Mouse (Mus musculus): ENCODE measurements around the gene Pfn1. TPM values are rescaled to one million over a fixed set of nuclear protein-coding genes. Genes with fewer than 3 reads are reported as not detected.

Gene Pfn1
- polyA plus RNA-seq, 1 experiment from 2014 or later: 2,065 TPM

GRCm38 (mm10) chr11:70697376-70697775, 42.9 kb upstream of the Pfn1 start:
- no peaks in the 10 kb centered on the region for H3K9me3 ChIP-seq (ENCODE audit: control insufficient read depth, low read depth, low read length)
- no peaks in the 10 kb centered on the region for H3K27me3 ChIP-seq (ENCODE audit: control insufficient read depth, insufficient read depth, low read length)
- peaks cover 15% of the 10 kb centered on the region; the same call in 1 of the 2 replicates for H3K4me1 ChIP-seq (ENCODE audit: control insufficient read depth, insufficient read depth, low read length)
- 74% methylated on average over 3 of the region's 3 CpGs for WGBS
- H3K9ac ChIP-seq (replicated peaks; ENCODE audit: low read depth, low read length): no peak overlapping the region
- no peaks in the 10 kb centered on the region for H3K36me3 ChIP-seq (ENCODE audit: control insufficient read depth, insufficient read depth, low read length)
- ATAC-seq (ENCODE audit: insufficient number of reproducible peaks, insufficient read depth, low FRiP score, low read depth): no peak
- H3K27ac ChIP-seq (ENCODE audit: low read length): no peak overlapping the region
- H3K4me3 ChIP-seq (ENCODE audit: low read depth, low read length): no peak overlapping the region
- no peak overlapping the region for H3K4me2 ChIP-seq (replicated peaks; ENCODE audit: low read depth, low read length)

DNA sequence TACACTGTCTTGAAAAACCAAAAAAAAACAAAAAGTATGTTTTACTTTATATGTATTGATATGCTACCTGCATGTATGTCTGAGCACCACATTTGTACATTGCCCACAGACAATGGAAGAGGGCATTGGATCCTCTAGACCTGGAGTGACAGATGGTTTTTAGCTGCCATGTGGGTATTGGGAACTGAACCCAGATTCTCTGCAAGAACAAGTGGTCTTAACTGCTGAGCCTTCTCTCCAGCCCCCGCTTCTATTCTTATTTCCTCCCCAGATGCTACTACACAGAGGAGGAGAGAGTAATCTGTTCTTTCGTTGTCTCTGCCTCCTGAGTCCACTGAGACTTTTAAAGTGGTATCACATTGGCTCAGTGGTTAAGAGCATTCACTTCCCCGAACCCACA, 39.1 kb upstream of the Pfn1 start:
- H3K4me2 ChIP-seq (replicated peaks; ENCODE audit: low read depth, low read length): no peak overlapping the region
- H3K9ac ChIP-seq (replicated peaks; ENCODE audit: low read depth, low read length): no peak overlapping the region
- no peaks in the 10 kb centered on the region for H3K36me3 ChIP-seq (ENCODE audit: control insufficient read depth, insufficient read depth, low read length)
- H3K27me3 ChIP-seq (ENCODE audit: control insufficient read depth, insufficient read depth, low read length): no peaks in the 10 kb centered on the region
- 71% methylated on average over 3 of the region's 3 CpGs for WGBS
- no peak for ATAC-seq (ENCODE audit: insufficient number of reproducible peaks, insufficient read depth, low FRiP score, low read depth)
- peaks cover 5% of the 10 kb centered on the region for H3K4me1 ChIP-seq (ENCODE audit: control insufficient read depth, insufficient read depth, low read length)
- no peak overlapping the region for H3K4me3 ChIP-seq (ENCODE audit: low read depth, low read length)
- no peaks in the 10 kb centered on the region for H3K9me3 ChIP-seq (ENCODE audit: control insufficient read depth, low read depth, low read length)
- H3K27ac ChIP-seq (ENCODE audit: low read length): no peak overlapping the region

- Histone ChIP-seq H3K4me3 (ENCODE audit: low read depth, low read length) (no peak overlapping the region), H3K4me1 (ENCODE audit: control insufficient read depth, insufficient read depth, low read length) (peaks cover 9% of the 10 kb centered on the region), H3K9ac (replicated peaks; ENCODE audit: low read depth, low read length) (no peak overlapping the region), H3K27ac (ENCODE audit: low read length) (no peak overlapping the region), H3K27me3 (ENCODE audit: control insufficient read depth, insufficient read depth, low read length) (no peaks in the 10 kb centered on the region), H3K36me3 (ENCODE audit: control insufficient read depth, insufficient read depth, low read length) (peaks cover 5% of the 10 kb centered on the region; the same call in 1 of the 2 replicates), H3K9me3 (ENCODE audit: control insufficient read depth, low read depth, low read length) (no peaks in the 10 kb centered on the region), H3K4me2 (replicated peaks; ENCODE audit: low read depth, low read length) (no peak overlapping the region)
- WGBS: 41% methylated on average over 4 of the region's 4 CpGs
- no peak for ATAC-seq (ENCODE audit: insufficient number of reproducible peaks, insufficient read depth, low FRiP score, low read depth)
Observed at GRCm38 (mm10) chr11:70689578-70689977, 35.1 kb upstream of the Pfn1 start.

DNA sequence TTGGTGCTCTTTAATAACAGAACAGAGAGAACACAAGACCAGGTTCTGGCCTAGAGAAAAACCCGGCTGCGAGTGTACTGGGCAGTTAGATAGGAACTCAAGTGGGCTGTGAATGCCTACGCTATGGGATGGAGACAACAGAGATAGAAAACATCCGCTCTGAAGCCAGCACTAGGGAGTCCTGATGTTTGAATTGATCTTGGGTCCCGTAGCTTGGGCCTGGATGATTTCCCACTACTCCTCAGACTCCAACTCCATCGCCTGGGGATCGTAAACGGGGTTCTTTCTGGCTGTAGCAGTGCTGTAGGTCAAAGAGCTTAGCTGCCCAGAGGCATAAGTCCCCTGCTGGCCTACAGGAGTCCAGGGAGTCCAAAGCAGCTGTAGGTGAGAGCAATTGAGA, 33.9 kb upstream of the Pfn1 start:
- 14% methylated on average over 8 of the region's 8 CpGs for WGBS
- Histone ChIP-seq H3K4me2 (replicated peaks; ENCODE audit: low read depth, low read length) (peak overlapping the region; percentile 87), H3K9me3 (ENCODE audit: control insufficient read depth, low read depth, low read length) (no peaks in the 10 kb centered on the region), H3K36me3 (ENCODE audit: control insufficient read depth, insufficient read depth, low read length) (peaks cover 5% of the 10 kb centered on the region; the same call in 1 of the 2 replicates), H3K27ac (ENCODE audit: low read length) (peak overlapping the region; percentile 90), H3K9ac (replicated peaks; ENCODE audit: low read depth, low read length) (peak overlapping the region; percentile 74), H3K27me3 (ENCODE audit: control insufficient read depth, insufficient read depth, low read length) (no peaks in the 10 kb centered on the region), H3K4me1 (ENCODE audit: control insufficient read depth, insufficient read depth, low read length) (peaks cover 9% of the 10 kb centered on the region), H3K4me3 (ENCODE audit: low read depth, low read length) (peak overlapping the region; percentile 85)
- ATAC-seq (ENCODE audit: insufficient number of reproducible peaks, insufficient read depth, low FRiP score, low read depth): no peak

DNA sequence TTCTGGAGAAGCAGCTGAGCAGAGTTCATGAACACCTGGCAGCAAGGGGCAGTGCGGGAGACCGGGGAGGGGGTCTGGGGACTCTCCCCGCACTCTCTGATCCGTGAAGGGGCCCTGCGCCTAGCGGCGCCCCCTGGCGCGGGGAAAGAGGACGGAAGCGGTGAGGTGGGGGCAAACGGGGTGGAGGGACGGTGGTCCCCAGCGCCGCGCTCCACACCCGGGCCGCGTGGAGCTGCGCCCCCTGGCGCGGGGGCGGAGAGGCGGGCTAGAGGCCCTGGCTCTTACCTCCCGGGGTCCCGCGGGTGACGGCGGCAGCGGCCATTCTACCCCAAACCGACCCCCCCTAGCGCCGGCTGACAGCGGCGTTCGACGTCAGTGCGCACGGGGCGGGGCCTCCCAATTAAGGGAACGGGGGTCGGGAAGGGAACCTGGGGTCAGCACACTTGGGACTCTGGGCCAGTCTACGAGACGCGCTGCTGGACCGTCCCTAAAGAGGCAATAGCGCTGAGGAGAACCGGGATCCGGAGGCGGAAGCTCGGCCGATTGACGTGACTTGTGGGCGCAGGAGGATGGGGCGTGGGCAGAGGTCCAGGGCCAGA, 33.3 kb upstream of the Pfn1 start, which contains the start of gene Camta2:
Gene Camta2, minus strand, starts transcription at position 505 of the 599 bp plus-strand sequence.
- under 1% methylated on average over 55 of the region's 55 CpGs for WGBS
- peak; percentile 85 for ATAC-seq (ENCODE audit: insufficient number of reproducible peaks, insufficient read depth, low FRiP score, low read depth)
- H3K4me2 ChIP-seq (replicated peaks; ENCODE audit: low read depth, low read length): peak within 1 kb of the TSS; percentile 87
- peaks cover 9% of the 10 kb centered on the region for H3K4me1 ChIP-seq (ENCODE audit: control insufficient read depth, insufficient read depth, low read length)
- peak within 1 kb of the TSS; percentile 90 for H3K27ac ChIP-seq (ENCODE audit: low read length)
- H3K27me3 ChIP-seq (ENCODE audit: control insufficient read depth, insufficient read depth, low read length): no peaks in the 10 kb centered on the region
- peak within 1 kb of the TSS; percentile 74 for H3K9ac ChIP-seq (replicated peaks; ENCODE audit: low read depth, low read length)
- no peaks in the 10 kb centered on the region for H3K9me3 ChIP-seq (ENCODE audit: control insufficient read depth, low read depth, low read length)
- H3K4me3 ChIP-seq (ENCODE audit: low read depth, low read length): peak within 1 kb of the TSS; percentile 85
- H3K36me3 ChIP-seq (ENCODE audit: control insufficient read depth, insufficient read depth, low read length): peaks cover 8% of the 10 kb centered on the region

DNA sequence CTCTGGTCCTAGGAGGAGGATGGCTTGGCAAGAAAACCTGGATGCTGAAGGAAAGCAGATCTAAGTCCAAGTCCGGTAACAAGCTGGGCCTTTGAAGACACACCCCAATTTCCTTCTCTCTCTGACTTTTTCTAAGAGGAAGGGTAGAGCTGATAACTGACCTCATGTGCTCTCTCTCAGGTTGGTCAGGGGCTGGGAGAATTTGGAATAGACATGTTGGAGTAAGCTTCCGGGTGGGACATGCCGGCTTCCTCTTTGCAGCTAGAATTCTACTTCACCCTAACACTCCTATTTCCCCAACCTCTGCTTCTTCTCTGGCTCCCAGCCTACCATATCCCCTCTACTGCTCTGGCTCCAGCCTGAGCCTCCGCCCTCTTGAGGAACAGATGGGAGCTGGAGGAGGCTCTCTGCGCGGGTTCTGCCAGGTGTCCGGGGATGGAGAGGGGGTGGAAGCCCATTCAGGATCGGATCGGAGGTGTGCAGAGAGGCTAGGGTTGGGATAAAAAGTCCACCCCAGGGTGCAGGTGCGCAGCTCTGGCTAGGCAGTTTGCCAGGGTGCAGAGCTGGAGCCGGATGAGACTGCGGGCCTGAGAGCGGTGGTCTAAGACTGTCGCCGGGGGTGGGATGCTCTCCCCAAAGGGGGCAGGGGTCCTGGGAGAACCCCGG, 32.6 kb upstream of the Pfn1 start:
- WGBS: 1% methylated on average over 16 of the region's 16 CpGs
- Histone ChIP-seq H3K27ac (ENCODE audit: low read length) (peak overlapping the region; percentile 90), H3K4me3 (ENCODE audit: low read depth, low read length) (peak overlapping the region; percentile 85), H3K4me2 (replicated peaks; ENCODE audit: low read depth, low read length) (peak overlapping the region; percentile 87), H3K4me1 (ENCODE audit: control insufficient read depth, insufficient read depth, low read length) (peaks cover 13% of the 10 kb centered on the region), H3K36me3 (ENCODE audit: control insufficient read depth, insufficient read depth, low read length) (peaks cover 12% of the 10 kb centered on the region), H3K9ac (replicated peaks; ENCODE audit: low read depth, low read length) (peak overlapping the region; percentile 74), H3K27me3 (ENCODE audit: control insufficient read depth, insufficient read depth, low read length) (no peaks in the 10 kb centered on the region), H3K9me3 (ENCODE audit: control insufficient read depth, low read depth, low read length) (no peaks in the 10 kb centered on the region)
- ATAC-seq (ENCODE audit: insufficient number of reproducible peaks, insufficient read depth, low FRiP score, low read depth): peak; percentile 77

- H3K27me3 ChIP-seq (ENCODE audit: control insufficient read depth, insufficient read depth, low read length): no peaks in the 10 kb centered on the region
- no peak overlapping the region for H3K4me2 ChIP-seq (replicated peaks; ENCODE audit: low read depth, low read length)
- ATAC-seq (ENCODE audit: insufficient number of reproducible peaks, insufficient read depth, low FRiP score, low read depth): no peak
- H3K9me3 ChIP-seq (ENCODE audit: control insufficient read depth, low read depth, low read length): no peaks in the 10 kb centered on the region
- peaks cover 29% of the 10 kb centered on the region for H3K36me3 ChIP-seq (ENCODE audit: control insufficient read depth, insufficient read depth, low read length)
- no peak overlapping the region for H3K4me3 ChIP-seq (ENCODE audit: low read depth, low read length)
- 79% methylated on average over 5 of the region's 5 CpGs for WGBS
- H3K9ac ChIP-seq (replicated peaks; ENCODE audit: low read depth, low read length): no peak overlapping the region
- H3K27ac ChIP-seq (ENCODE audit: low read length): no peak overlapping the region
- peaks cover 11% of the 10 kb centered on the region for H3K4me1 ChIP-seq (ENCODE audit: control insufficient read depth, insufficient read depth, low read length)
Observed at GRCm38 (mm10) chr11:70683640-70684039, 29.2 kb upstream of the Pfn1 start.

GRCm38 (mm10) chr11:70681897-70682581, 27.6 kb upstream of the Pfn1 start:
- ATAC-seq (ENCODE audit: insufficient number of reproducible peaks, insufficient read depth, low FRiP score, low read depth): peak; percentile 71; the same call in 1 of the 2 replicates
- no peaks in the 10 kb centered on the region for H3K9me3 ChIP-seq (ENCODE audit: control insufficient read depth, low read depth, low read length)
- H3K27ac ChIP-seq (ENCODE audit: low read length): no peak overlapping the region; the same call in 1 of the 2 replicates
- 17% methylated on average over 11 of the region's 11 CpGs for WGBS
- peaks cover 6% of the 10 kb centered on the region for H3K4me1 ChIP-seq (ENCODE audit: control insufficient read depth, insufficient read depth, low read length)
- no peak overlapping the region for H3K9ac ChIP-seq (replicated peaks; ENCODE audit: low read depth, low read length)
- H3K27me3 ChIP-seq (ENCODE audit: control insufficient read depth, insufficient read depth, low read length): no peaks in the 10 kb centered on the region
- H3K4me3 ChIP-seq (ENCODE audit: low read depth, low read length): no peak overlapping the region
- H3K4me2 ChIP-seq (replicated peaks; ENCODE audit: low read depth, low read length): no peak overlapping the region
- peaks cover 33% of the 10 kb centered on the region for H3K36me3 ChIP-seq (ENCODE audit: control insufficient read depth, insufficient read depth, low read length)

All from stomach, embryonic 14.5 days (tissue).